Mouse (Mus musculus) liver, embryonic 12.5 days (tissue): ENCODE results near the gene Pmepa1. TPM values are rescaled to one million over a fixed set of nuclear protein-coding genes. Genes with fewer than 3 reads are reported as not detected.

ENCODE experiments used
- ATAC-seq: fragments of 200-750 bp; cut with Nextera tagmentation; 2 replicates; pipeline ENCODE4 v1.8.0; 2017; ENCODE audit warnings: moderate number of reproducible peaks, mild to moderate bottlenecking, moderate library complexity
- H3K27ac ChIP-seq: fragments of 300-500 bp; sonication (generic); 2 replicates; pipeline ENCODE4 v1.5.1; 2016; ENCODE audit warnings: mild to moderate bottlenecking
- H3K27me3 ChIP-seq: fragments of 300-500 bp; sonication (generic); replicated peaks from 2 replicates; pipeline ENCODE4 v1.6.1; 2016; ENCODE audit warnings: mild to moderate bottlenecking, moderate library complexity
- H3K36me3 ChIP-seq: fragments of 300-500 bp; sonication (generic); 2 replicates; pipeline ENCODE4 v1.6.1; 2016; ENCODE audit warnings: mild to moderate bottlenecking, moderate library complexity
- H3K4me1 ChIP-seq: fragments of 300-500 bp; sonication (generic); 2 replicates; pipeline ENCODE4 v1.6.1; 2016
- H3K4me2 ChIP-seq: fragments of 300-500 bp; sonication (generic); 2 replicates; pipeline ENCODE4 v1.6.1; 2016; ENCODE audit warnings: mild to moderate bottlenecking, moderate library complexity
- H3K4me3 ChIP-seq: fragments of 300-500 bp; sonication (generic); 2 replicates; pipeline ENCODE4 v1.5.1; 2016; ENCODE audit warnings: mild to moderate bottlenecking, moderate library complexity
- H3K9ac ChIP-seq: fragments of 300-500 bp; sonication (generic); 2 replicates; pipeline ENCODE4 v1.6.1; 2016; ENCODE audit warnings: mild to moderate bottlenecking, moderate library complexity
- H3K9me3 ChIP-seq: fragments of 300-500 bp; sonication (generic); replicated peaks from 2 replicates; pipeline ENCODE4 v1.6.1; 2016; ENCODE audit warnings: mild to moderate bottlenecking, moderate library complexity
- WGBS: fragments of 180-500 bp; shearing (Covaris S2); methylation state at CpG from one replicate; pipeline ENCODE4 v1.1.7; 2016; ENCODE audit not compliant: insufficient replicate concordance; 5-methylcytosine and 5-hydroxymethylcytosine counted together
- polyA plus RNA-seq: library from polyadenylated mRNA; unstranded; fragments of >200 nt; fragmentation: Nextera tagmentation; extraction: Ambion mirVana; gene quantifications from 2 replicates; pipeline ENCODE4 v1.2.1, GENCODE M21; 2016

Pmepa1 gene
- polyA plus RNA-seq, 1 experiment from 2014 or later, result 0.24 TPM

DNA sequence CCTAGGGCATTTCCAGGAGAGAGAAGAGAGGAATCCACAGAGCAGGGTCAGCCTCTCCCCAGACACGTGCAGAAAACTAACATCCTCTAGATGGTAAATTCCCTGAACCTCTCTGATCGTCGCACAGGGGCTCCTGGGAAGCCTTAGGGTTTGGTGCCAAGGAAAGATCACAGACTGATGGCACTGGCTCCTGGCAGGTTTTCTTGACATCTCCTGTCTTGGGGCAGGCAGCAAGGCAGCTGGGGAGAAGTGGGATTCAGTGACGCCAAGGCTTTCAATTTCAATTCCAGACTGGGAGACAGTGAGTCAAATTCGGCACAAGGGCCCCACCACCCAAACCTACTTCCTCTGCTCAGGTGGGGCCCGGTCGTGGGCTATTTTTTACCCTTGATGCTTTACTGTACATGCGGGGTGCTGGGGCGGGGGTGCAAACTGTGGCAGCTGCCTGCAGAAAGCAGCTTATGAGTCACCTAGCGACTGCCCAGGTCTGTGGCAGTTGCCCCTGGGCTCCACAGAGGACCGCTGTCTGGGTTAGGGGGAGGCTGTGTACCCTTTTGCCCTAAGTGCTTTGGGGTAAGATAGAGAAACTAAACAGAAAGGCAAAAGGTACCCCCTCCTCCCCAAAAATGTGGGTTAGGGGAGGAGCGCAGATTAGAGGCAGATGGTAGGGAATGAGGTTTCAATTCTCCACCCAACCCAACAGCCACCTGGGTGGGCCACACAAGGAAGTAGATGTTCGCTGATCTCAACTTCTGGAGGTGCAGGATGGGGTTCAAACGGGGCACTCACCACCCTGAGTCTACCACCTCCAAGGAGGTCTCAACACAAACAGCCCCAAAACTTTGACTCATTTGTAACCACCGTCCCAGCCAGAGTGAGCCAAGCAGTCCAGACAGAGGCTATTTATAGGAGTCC lies 1.6 kb downstream of the Pmepa1 start:
- Histone ChIP-seq H3K4me2 (peak overlapping the region; percentile 66), H3K4me1 (no peaks in the 10 kb centered on the region; the same call in 1 of the 2 replicates), H3K36me3 (no peaks in the 10 kb centered on the region), H3K9ac (0 out of 2 replicates have a peak overlapping the region, but pooled peaks have one; percentile 40), H3K27me3 (peaks cover 90% of the 10 kb centered on the region), H3K4me3 (peak overlapping the region; percentile 55), H3K9me3 (no peaks in the 10 kb centered on the region), H3K27ac (no peak overlapping the region)
- WGBS, result 8% methylated on average over 15 of the region's 15 CpGs
- no peak for ATAC-seq

DNA sequence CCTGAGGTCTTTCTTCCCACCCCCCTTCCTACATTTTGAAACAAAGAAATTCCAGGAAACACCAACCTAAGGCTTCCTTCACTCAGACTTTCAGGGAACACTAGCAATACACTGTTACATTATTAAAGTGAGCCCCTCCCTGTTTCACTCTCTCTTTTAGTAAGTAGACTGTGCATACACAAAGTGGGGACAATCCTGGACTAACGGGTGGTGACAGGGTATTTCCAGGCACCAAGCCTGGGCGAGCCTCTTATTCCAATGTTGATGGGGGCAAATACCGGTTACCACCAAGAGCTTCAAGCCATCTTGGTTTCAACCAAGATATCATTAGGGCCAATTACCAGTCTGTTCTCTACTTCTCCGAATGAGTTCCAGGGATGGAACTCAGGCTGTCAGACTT lies 2.4 kb downstream of the Pmepa1 start:
- no peaks in the 10 kb centered on the region; the same call in 1 of the 2 replicates for H3K4me1 ChIP-seq
- no peaks in the 10 kb centered on the region for H3K9me3 ChIP-seq
- no peak for ATAC-seq
- no peak overlapping the region for H3K9ac ChIP-seq
- no peak overlapping the region for H3K4me3 ChIP-seq
- WGBS, result 42% methylated on average over 4 of the region's 4 CpGs
- H3K27ac ChIP-seq, result no peak overlapping the region
- no peaks in the 10 kb centered on the region for H3K36me3 ChIP-seq
- H3K27me3 ChIP-seq, result peaks cover 97% of the 10 kb centered on the region
- H3K4me2 ChIP-seq, result no peak overlapping the region

DNA sequence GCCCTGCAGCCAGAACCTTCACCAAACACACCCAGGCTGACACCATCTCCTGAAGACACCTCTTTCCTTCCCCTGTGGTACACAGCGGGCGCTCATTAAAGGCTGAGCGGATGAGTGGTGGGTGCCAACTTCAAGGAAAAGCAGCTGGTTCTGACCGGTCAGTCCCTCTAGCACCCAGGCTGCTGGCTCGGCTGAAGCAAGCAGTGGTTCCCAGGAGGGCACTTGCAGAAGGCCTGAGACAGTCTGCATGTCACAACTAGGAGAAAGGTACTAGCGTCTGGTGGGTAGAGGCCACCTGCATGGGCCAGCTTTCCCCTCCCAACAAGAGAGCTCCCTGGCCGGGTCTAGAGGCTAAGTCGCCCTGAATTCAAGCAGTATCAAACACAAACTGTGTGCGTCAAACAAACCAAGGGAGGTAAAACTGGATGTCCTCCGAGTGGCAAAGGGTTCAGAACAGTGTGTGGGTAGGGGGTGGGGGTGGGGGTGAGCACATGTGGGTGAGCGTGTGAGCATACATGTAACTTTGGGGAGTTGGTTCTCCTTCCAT lies 3.9 kb downstream of the Pmepa1 start:
- ATAC-seq, result no peak
- H3K36me3 ChIP-seq, result no peaks in the 10 kb centered on the region
- no peak overlapping the region for H3K4me3 ChIP-seq
- H3K9ac ChIP-seq, result no peak overlapping the region
- no peak overlapping the region for H3K4me2 ChIP-seq
- no peaks in the 10 kb centered on the region for H3K9me3 ChIP-seq
- 54% methylated on average over 11 of the region's 11 CpGs for WGBS
- H3K27ac ChIP-seq, result no peak overlapping the region
- no peaks in the 10 kb centered on the region; the same call in 1 of the 2 replicates for H3K4me1 ChIP-seq
- H3K27me3 ChIP-seq, result peaks cover 95% of the 10 kb centered on the region

DNA sequence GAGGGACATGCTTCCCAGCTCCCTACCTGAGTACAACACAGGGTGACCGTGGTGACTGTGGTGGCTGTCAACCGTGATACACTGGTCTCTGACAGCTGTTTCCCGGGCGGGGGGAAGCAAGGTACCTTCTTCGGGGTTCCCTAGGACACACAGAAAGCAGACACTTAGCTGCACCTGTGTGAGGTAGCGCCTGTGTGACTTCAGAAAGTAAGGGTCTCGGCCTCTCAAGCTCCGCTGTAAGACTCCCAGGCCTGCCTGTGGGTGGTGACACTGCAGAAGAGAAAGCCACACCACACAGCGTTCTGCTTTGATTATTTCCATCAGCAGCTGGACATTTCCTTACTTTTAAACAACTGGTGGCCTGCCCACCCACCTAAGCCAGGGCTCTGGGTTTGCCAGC lies 4.8 kb downstream of the Pmepa1 start:
- 60% methylated on average over 9 of the region's 9 CpGs for WGBS
- Histone ChIP-seq H3K9me3 (no peaks in the 10 kb centered on the region), H3K4me1 (no peaks in the 10 kb centered on the region), H3K4me3 (no peak overlapping the region), H3K27ac (no peak overlapping the region), H3K36me3 (no peaks in the 10 kb centered on the region), H3K4me2 (no peak overlapping the region), H3K27me3 (peaks cover 94% of the 10 kb centered on the region), H3K9ac (no peak overlapping the region)
- ATAC-seq, result no peak

DNA sequence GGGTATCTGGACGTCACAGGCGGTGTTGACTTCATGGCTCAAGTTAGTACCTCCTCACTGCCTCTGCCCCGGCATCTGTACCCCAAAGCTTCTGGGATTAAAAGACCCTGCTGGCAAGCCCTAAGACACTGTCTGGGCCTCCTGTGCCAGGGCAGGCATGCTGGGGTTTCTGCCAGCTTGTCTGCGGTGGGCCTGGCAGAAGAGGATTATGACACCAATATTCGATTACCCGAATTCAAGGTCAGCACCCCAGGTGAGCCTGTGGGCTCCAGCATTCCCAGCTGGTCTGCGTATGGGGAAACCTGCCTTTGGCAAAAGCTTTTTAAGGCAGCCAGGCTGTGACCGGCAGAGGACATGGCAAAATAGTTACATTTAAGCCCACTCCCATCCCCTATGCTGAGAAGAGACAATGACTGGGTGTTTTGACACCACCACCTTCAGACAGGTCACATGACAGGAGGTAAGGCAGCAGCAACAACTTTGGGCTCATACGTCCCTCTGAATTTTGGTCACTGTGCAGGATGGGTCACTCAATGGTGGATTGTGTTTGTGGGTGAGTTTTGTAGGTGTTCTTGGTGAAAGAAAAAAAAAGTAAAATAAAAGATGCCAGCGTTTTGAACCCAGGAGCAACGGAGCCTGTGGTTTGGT lies 5.6 kb downstream of the Pmepa1 start:
- H3K4me1 ChIP-seq, result no peaks in the 10 kb centered on the region
- no peaks in the 10 kb centered on the region for H3K9me3 ChIP-seq
- H3K27me3 ChIP-seq, result peaks cover 89% of the 10 kb centered on the region
- H3K36me3 ChIP-seq, result no peaks in the 10 kb centered on the region
- H3K27ac ChIP-seq, result no peak overlapping the region
- no peak for ATAC-seq
- no peak overlapping the region for H3K4me3 ChIP-seq
- 55% methylated on average over 11 of the region's 11 CpGs for WGBS
- no peak overlapping the region for H3K9ac ChIP-seq
- H3K4me2 ChIP-seq, result no peak overlapping the region

DNA sequence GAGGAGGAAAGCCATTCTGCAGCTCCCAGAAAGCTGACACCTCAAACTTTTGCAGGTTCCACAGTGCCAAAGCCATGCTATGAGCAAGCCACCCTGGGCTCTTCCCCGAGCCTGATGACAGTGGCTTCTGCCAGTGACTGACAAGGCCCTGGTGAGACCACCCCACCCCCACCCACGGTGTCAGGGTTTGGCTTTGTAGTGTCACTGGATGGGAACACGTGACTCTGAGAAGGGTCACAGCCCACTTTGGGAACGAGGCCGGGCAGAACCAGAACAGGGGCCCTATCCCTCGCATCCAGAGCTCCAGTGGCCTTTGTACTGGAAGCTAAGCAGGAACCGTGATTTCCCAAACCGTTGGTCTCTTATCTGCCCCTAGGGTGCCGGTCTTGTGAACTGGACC lies 6.1 kb downstream of the Pmepa1 start:
- H3K9me3 ChIP-seq, result no peaks in the 10 kb centered on the region
- 28% methylated on average over 9 of the region's 9 CpGs for WGBS
- no peak overlapping the region for H3K4me2 ChIP-seq
- H3K4me3 ChIP-seq, result no peak overlapping the region
- no peak overlapping the region for H3K9ac ChIP-seq
- no peaks in the 10 kb centered on the region for H3K4me1 ChIP-seq
- peaks cover 83% of the 10 kb centered on the region for H3K27me3 ChIP-seq
- ATAC-seq, result no peak
- H3K27ac ChIP-seq, result no peak overlapping the region
- no peaks in the 10 kb centered on the region for H3K36me3 ChIP-seq

DNA sequence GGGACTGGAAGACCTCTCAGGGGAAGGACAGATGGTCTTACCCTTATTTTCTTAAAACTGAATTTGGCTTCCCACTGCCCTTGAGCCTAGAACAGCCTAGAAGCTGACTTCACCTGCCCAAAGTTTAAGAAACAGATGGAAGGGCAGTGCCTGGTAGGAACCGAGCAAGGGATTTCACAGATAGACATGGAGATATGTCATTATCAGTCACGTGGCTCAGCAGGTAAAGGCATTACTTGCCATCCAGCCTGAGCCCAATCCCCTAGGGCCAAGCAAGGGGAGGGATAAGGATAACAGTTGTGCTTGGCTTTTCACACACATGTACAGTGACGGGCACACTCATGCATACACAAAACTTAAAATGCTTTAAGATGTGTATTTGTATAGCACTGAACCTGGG lies 8.8 kb downstream of the Pmepa1 start:
- Histone ChIP-seq H3K27ac (no peak overlapping the region), H3K36me3 (no peaks in the 10 kb centered on the region), H3K9me3 (no peaks in the 10 kb centered on the region), H3K27me3 (peaks cover 63% of the 10 kb centered on the region), H3K9ac (no peak overlapping the region), H3K4me2 (no peak overlapping the region), H3K4me3 (no peak overlapping the region), H3K4me1 (no peaks in the 10 kb centered on the region)
- ATAC-seq, result no peak
- 41% methylated on average over 3 of the region's 3 CpGs for WGBS

DNA sequence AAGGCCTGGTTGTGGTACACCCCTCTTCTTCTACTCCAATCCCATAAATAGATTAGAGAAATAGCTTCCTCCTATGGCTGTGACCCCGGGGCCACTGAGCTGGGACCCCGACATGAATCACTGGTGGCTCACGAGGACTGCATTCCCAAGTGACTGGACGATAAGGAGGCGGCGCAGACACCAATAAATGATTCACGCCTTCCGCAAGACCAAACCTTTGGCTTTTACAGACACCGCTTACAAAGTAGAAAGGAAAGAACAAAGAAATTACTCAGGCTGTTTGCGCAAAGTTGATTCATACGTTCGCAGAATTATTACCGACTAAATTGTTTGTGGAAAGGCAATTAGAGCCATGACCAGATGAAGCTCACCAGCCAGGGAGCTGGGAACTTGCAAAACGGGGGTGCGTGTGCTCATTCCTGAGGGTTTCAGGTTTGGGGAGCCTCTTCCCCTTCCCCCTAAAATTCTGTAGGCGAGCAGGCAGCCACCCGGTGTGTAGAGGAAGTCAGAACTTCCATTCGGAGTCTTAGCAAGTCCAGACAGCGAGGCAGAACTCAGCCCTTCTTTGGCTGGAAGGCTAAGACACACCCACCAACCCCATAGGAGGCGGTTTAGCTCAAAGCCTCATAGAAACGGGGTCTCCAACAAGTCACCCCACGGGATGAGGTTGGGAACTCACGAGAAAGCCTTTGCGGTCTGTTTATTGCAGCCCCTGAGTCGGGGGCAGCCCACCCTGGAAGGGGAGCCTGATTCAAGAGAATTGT lies 9.8 kb downstream of the Pmepa1 start:
- Histone ChIP-seq H3K9me3 (no peaks in the 10 kb centered on the region), H3K27me3 (peaks cover 53% of the 10 kb centered on the region), H3K36me3 (no peaks in the 10 kb centered on the region), H3K4me1 (no peaks in the 10 kb centered on the region), H3K27ac (no peak overlapping the region), H3K4me3 (no peak overlapping the region), H3K4me2 (no peak overlapping the region), H3K9ac (no peak overlapping the region)
- ATAC-seq, result no peak
- 61% methylated on average over 25 of the region's 25 CpGs for WGBS

DNA sequence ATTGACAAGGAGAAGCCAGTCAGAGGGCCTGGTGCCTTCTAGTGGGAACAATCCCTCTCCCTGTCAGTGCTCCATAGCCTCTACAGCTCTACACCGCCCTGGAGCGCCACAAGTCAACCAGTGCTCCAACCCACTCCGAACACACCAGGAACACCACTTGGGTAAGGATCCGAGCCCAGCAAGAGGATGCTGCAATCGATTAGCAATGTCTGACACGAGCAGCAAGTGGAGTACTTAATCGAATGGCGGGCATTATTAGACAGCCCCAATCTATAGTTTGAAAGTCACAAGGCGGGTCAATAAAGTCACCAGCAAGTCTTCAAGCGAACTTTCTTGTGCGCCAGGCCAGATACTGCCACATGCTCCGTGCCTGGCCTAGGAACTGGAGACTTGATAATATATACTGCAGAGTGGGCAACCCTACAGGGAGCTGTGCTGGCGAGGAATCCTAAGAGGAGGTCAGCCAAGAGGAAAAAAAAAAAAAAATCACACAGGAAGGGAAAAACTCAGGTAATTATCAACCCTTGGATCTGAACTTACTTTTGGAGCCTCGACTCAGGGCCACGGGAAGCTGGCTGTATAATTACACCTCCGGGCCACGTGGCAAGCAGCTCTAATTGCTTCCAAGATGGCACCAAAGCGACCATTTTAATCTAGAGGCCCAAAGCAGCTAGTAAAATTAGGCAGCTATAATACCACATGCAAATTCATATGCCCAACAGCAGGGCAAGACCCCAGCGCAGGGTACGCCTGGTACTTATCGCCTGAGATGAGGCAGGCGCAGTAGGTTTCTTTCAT lies 10.7 kb downstream of the Pmepa1 start:
- no peak overlapping the region for H3K4me3 ChIP-seq
- H3K4me2 ChIP-seq, result no peak overlapping the region
- H3K27ac ChIP-seq, result no peak overlapping the region
- no peaks in the 10 kb centered on the region for H3K36me3 ChIP-seq
- WGBS, result 76% methylated on average over 22 of the region's 22 CpGs
- H3K27me3 ChIP-seq, result peaks cover 44% of the 10 kb centered on the region
- ATAC-seq, result no peak
- H3K9ac ChIP-seq, result no peak overlapping the region
- no peaks in the 10 kb centered on the region for H3K9me3 ChIP-seq
- H3K4me1 ChIP-seq, result no peaks in the 10 kb centered on the region

DNA sequence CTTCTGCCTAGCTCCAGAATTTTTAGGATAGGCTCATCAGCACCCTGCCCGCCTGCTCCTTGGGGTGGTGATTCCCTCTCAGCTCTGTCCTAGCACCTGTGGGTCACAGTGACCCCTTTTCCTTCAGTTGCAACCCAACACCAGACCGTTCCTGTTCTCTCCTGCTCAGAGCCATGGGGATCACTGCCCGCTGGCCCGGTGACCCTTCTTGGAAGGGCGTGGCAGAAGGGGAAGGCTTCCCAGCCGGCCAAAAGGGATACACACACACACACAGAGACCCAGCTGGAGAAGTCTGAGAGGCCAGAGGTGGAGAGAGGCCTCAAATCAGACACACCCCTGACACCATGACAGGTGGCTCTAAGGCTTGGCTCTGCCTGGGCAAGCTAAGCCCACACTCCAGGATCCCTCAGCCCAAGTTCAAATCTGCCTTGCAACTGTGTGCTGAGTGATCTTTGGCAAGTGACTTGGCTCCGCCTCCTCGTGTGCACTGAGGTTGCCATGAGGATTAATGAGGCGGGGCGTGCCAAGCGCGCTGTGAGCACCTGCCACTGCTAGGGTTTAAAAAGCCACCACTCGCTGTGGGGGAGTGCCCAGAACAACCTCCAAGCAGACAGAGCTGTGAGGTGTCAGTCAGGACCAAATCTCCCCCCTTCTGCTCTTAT lies 11.7 kb downstream of the Pmepa1 start:
- Histone ChIP-seq H3K9me3 (no peaks in the 10 kb centered on the region), H3K4me2 (no peak overlapping the region), H3K27me3 (peaks cover 40% of the 10 kb centered on the region), H3K4me3 (no peak overlapping the region), H3K27ac (no peak overlapping the region), H3K4me1 (no peaks in the 10 kb centered on the region), H3K9ac (no peak overlapping the region), H3K36me3 (no peaks in the 10 kb centered on the region)
- ATAC-seq, result no peak
- 39% methylated on average over 13 of the region's 13 CpGs for WGBS
